Mouse (Mus musculus) right cerebral cortex, postnatal 36 days (tissue): Measurements from ENCODE around the gene Hacd4.
"Not testable (repeated sequence)": the region's sequence is repeated elsewhere in the genome, so short reads cannot be mapped to it uniquely, and the experiment has no call there.

ENCODE experiments used
- DNase-seq, 2 experiments: peaks; one replicate each; pipeline ENCODE4 v3.0.0; 2022; ENCODE audit warnings: low spot score in 2 of 2, mixed read lengths in 1 of 2

The Hacd4 gene

GRCm38 (mm10) chr4:88436593-88437165, 2.0 kb downstream of the Hacd4 start:
- DNase-seq, result no peak

- DNase-seq, result no peak
Measured at GRCm38 (mm10) chr4:88432412-88433024, 6.2 kb downstream of the Hacd4 start.

GRCm38 (mm10) chr4:88427630-88428239, 11.0 kb downstream of the Hacd4 start:
- DNase-seq, result no peak

DNA sequence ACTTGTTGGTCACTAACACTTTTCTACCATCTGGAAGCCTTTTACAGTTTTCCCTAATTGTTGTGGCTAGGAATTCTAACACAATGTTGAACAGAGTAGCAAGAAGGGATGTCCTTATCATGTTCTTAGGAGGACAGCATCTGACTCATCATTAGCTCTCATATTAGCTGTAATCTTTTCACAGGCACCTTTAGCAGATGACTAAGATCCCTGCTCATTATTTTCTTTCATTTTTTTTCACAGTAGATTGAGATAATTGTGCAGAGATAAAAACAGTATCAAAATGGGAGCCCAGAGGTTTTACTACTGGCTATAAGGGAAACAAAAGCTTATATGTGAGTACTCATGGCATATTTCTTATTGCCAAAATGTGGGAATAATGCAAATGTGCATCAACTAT, 14.2 kb downstream of the Hacd4 start:
- DNase-seq, result no peak

DNA sequence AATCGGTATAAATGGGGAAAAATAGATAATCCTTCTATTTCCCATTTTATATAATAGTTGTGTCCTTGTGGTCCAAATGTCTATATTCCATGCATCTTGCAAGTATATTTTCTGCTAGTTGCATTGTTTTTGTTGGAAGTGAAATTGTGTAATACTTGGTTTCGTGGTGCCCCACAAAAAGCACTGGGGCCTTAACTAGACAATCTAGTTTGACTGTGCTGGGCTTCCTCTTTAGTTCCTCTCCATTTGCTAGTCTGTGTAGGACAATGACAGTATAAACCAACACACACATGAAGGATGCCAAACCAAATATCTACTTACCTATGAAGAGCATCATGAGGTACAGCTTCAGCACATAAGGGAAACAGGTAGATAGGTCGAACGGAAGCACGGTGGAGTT, 19.4 kb downstream of the Hacd4 start:
- no peak for DNase-seq

GRCm38 (mm10) chr4:88415017-88415416, 23.7 kb downstream of the Hacd4 start:
- DNase-seq, result no peak

DNA sequence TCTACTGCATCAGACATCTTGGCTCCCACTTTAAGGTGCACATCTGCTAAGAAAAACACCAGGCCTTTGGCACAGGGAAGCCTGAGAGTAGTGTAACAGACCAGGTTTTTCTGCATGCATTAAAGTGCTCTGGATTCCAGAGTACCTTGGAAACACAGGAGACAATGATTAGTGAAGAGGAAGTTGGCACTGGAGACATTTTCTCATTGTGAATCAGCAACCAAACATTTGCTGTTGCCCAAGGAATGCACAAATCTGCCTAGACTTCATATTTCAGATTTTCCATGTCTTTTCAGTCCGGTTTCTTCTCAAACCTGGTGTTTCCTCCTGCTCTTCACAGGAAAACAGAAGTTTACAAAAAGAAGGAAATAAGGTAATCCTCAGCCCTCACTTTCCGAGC, 26.4 kb downstream of the Hacd4 start:
- no peak for DNase-seq

DNA sequence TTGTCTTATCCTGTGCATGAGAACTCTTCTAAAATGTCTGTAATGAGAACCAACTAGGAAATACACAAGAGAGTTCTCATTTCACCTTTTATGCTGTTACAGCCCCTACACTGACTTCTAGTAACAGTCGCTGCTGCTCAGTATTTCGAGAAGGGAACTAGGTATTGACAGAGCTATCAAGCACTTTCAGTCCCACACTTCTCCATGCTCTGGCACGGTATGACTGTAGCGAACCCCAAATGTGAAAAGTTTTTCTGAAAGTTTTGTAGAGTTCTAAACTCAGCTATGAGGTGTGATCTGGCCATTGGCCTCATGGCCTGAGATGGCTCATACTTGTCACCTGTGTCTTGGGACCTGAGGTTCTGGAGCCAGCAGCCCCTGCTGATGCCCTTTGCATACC, 29.4 kb downstream of the Hacd4 start:
- no peak for DNase-seq

DNA sequence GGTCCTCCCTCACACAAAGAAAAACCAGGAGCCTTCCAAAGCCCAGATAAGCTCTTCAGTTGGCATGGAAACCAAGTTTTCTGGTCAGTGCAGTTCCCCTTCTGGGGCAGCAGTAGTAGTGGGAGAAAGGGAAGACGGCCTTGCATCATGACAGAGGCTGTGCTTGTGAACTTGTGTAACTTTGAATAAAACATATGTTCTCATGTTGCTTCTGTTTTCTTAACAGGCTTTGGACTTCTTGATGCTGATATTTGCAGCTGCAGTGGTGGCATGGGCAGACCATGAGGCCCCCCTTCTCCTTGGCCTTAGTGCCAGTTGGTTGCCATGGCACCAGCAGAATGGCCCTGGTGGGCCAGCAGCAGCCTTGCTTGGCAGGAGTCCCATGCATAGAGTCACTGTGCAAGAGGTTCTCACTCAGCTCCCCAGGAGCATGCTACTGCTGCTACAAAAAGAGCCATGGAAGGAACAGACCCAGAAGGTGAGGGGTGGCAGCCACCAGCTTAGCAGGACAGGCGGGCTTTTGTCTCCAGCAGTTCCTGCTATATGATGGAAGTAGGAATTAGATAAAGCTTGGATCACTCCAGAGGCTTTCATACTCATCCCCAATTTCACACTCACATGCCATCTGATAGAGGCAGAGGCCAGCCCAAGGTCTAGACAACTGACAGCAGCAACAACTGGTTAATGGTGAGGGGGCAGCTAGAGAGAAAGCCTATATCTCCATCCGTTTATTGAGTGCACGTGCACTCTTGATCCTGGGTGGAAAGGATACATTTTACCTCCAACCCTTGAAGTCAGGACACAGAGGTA, 31.6 kb downstream of the Hacd4 start:
- no peak for DNase-seq

GRCm38 (mm10) chr4:88402884-88403283, 35.8 kb downstream of the Hacd4 start:
- no peak for DNase-seq

DNA sequence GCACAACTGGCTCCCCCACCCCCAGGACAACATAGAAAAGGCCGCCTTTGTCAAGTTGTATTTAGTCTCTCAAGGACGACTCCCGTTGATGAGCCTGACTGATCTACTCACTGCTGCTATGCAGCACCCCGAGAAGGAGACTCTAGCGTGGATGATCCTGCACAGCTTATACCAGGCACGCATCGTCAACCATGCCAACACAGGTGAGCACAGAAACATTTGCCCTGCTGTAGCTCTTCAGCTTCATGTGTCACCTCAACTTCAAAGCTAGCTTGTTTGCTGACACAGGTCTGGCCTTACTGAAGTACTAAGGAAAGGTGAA, 37.8 kb downstream of the Hacd4 start:
- no peak for DNase-seq

DNA sequence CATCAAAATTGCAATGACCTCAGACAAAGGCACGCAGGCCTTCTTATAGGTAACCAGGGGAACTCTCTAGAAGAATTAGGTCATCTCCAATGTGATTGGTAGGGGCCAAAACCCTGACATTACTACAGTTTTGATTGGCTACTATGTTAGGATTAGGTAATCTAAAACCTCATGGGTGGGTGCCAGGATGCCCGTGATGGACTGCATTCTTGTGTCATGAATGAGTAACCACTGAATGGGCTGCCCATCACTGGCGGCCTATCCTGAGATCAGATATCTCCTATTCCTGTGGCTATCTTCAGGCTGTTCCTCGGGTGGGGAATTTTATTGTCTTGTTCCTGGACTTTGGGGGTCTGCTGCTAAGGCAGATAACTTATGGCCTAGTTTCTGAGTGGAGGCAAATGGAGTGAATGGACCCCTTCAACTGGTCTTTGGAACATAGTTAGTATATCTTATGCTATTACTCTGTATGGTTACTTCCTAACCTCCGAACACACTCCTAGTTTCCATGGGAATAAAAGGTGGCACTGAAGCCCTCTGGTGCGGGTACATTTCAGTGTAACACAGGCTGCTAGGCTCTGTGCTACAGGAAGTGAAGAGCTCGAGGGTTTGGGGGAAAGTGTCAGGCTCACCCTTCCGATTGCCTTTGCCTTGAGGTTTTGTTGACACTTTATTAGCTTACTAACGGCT, 38.3 kb downstream of the Hacd4 start:
- no peak for DNase-seq

DNA sequence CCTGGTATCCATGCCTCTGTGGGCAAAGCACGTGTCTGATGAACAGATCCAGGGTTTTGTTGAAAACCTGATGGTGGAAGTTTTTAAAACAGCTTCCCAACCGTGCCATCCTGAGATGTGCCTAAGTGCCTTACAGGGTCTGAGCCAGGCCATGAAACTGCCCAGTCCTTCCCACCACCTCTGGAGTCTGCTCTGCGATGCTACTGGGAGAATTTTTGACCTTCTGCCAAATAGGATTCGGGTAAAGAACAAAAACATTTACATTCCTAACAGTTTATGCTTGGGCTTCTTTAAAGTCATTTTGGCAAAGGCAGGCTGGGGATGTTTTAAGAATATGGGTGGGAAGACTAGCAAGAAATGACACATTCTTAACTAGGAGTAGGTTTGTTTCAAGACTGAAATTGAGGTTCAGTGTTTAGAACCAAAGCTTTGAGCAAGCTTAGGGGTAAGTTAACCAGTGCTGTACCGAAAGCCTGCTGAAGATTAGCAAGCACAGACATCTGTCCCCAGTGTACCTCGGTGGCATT, 41.7 kb downstream of the Hacd4 start:
- DNase-seq, result no peak

GRCm38 (mm10) chr4:88395717-88396116, 43.0 kb downstream of the Hacd4 start:
- no peak for DNase-seq

GRCm38 (mm10) chr4:88390596-88390995, 48.1 kb downstream of the Hacd4 start:
- DNase-seq, result not testable (repeated sequence)

GRCm38 (mm10) chr4:88390036-88390435, 48.7 kb downstream of the Hacd4 start:
- no peak for DNase-seq

DNA sequence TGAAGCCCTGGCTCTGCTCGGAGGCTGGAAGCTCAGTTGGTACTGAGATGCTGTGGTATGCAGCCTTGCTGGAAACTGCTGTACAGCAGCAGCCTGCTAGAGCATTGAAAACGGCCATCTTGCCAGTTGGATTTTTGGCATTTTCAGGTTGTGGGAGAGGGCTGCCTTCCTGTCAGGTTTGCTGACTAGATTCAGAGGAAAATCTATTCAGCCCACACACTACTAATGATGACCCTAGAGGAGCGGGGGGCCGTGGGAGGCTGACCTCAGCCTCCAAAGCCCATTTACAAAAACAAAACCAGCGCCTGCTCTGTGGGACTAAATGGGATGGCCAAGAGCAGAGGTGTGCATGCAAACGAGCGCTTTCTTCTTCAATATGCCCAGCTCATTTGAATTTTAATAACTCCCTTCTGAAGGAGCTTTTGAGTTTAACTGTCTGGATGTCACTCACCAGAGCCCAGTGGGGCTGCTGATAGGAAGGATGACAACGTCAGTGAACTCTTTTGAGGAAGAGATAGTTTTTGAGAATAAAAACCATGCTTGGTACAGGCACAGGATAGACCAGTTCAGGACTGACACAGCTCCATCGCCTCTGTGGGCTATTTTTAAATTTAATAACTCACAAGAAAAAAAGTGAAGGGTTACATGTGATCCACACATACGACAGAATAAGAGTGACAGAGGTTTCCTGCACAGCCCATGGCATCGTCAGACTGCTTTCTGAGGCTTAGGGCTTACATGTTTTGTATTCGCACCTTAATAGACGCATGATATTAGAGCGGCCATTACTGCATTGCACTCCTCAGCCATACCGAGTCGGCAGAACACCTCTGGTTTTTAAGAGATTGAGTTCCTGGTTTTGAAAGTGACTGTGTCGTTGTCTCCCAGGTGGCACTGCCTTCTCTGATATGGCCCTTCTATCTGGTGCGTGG, 66.2 kb downstream of the Hacd4 start:
- DNase-seq, result no peak

DNA sequence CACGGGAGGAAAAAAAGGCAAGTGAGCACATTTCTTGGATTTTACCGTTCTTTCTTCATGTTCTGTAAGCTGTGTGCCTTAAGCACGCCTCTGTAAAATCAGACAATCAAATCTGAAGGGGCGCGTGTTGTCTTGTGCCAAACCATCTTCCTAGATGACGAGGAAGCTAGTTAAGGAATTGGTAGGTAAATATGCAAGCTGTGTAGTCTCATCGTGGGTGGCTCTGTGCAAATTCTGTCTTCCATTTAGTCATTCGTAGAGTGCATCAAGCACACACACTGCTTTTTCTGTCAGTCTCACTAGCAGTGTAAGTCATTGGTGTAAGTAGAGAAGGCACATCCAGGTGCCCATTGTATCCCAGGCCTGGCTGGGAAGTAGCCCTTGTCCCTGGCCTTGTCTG, 67.9 kb downstream of the Hacd4 start:
- peak in 1 of 2 experiments; percentile 28 for DNase-seq

GRCm38 (mm10) chr4:88369951-88370350, 68.8 kb downstream of the Hacd4 start:
- no peak for DNase-seq

DNA sequence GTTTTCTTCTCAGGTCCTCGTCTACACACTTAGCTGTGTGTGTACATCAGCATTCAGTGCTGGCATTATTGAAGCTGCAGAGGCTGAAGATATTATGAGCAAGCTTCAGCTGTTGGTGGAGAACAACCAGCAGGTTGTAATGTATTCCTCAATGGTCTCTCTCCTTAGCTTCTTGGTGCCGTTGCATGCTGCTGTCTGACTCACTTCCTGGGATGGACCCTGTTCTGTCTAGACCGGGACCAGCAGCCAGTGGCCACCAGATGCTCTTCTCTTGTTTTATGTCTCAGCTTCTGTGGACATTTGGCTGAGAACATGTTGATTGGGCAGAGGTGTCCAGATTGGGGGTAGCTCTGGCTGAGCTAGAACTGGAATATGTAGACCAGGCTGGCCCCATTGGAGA, 81.3 kb downstream of the Hacd4 start:
- DNase-seq, result no peak

DNA sequence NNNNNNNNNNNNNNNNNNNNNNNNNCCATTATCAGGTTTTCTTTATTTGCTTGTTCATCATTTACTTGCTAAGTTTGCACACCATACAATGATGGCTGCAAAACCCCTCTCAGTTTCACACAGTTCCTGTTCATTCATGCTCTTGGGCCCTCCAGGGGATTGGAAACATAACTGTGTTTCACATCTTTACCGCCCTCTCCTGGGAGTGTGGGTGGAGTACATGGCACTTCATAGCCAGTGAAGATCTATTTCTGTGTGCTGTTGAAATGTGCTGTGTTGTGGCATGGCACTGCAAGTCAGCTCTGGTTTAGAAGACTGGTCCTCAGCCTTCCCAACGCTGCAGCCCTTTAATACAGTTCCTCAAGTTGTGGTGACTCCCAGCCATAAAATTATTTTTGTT, 82.1 kb downstream of the Hacd4 start:
- peak in 1 of 2 experiments; percentile 30 for DNase-seq
